Mouse (Mus musculus) stomach, postnatal 0 days (tissue): ENCODE measurements around the gene Mylk. TPM values are rescaled to one million over a fixed set of nuclear protein-coding genes. Genes with fewer than 3 reads are reported as not detected.

Experiments
- ATAC-seq: fragments of 200-750 bp; cut with Nextera tagmentation; 2 replicates; pipeline ENCODE4 v1.8.0; 2017; ENCODE audit not compliant: low FRiP score, low TSS enrichment
- DNase-seq: peaks from one replicate; pipeline ENCODE4 v3.0.0-alpha.2; 2016; ENCODE audit warnings: low spot score
- H3K27ac ChIP-seq: fragments of 300-500 bp; sonication (generic); replicated peaks from 2 replicates; pipeline ENCODE4 v1.5.1; 2014; ENCODE audit warnings: mild to moderate bottlenecking, control low read depth
- H3K27me3 ChIP-seq: fragments of 300-500 bp; sonication (generic); 2 replicates; pipeline ENCODE4 v1.6.1; 2014; ENCODE audit warnings: low read length; ENCODE audit not compliant: control insufficient read depth, insufficient read depth
- H3K36me3 ChIP-seq: fragments of 300-500 bp; sonication (generic); 2 replicates; pipeline ENCODE4 v1.6.1; 2014; ENCODE audit warnings: low read length, mixed read lengths; ENCODE audit not compliant: control insufficient read depth, insufficient read depth
- H3K4me1 ChIP-seq: fragments of 300-500 bp; sonication (generic); replicated peaks from 2 replicates; pipeline ENCODE4 v1.6.1; 2014; ENCODE audit warnings: antibody characterized with exemption; ENCODE audit not compliant: control insufficient read depth, insufficient read depth
- H3K4me2 ChIP-seq: fragments of 300-500 bp; sonication (generic); replicated peaks from 2 replicates; pipeline ENCODE4 v1.6.1; 2014; ENCODE audit warnings: low read depth, mild to moderate bottlenecking, control low read depth, moderate library complexity
- H3K4me3 ChIP-seq: fragments of 300-500 bp; sonication (generic); 2 replicates; pipeline ENCODE4 v1.5.1; 2014; ENCODE audit warnings: low read depth, low read length, control low read depth
- H3K9ac ChIP-seq: fragments of 300-500 bp; sonication (generic); 2 replicates; pipeline ENCODE4 v1.6.1; 2014; ENCODE audit warnings: mild to moderate bottlenecking, low read length, control low read depth, mixed read lengths
- H3K9me3 ChIP-seq: fragments of 300-500 bp; sonication (generic); 2 replicates; pipeline ENCODE4 v1.6.1; 2016; ENCODE audit warnings: low read length; ENCODE audit not compliant: control insufficient read depth
- CTCF ChIP-seq: IDR thresholded peaks from 2 replicates; pipeline ENCODE4 v1.5.1; 2016; ENCODE audit warnings: antibody characterized with exemption, low read depth, mild to moderate bottlenecking, moderate library complexity
- EP300 ChIP-seq: optimal IDR thresholded peaks from 2 replicates; pipeline ENCODE3; 2016; ENCODE audit warnings: antibody characterized with exemption
- WGBS: fragments of 180-500 bp; shearing (Covaris S2); extraction: QIAGEN DNeasy Blood & Tissue Kit; methylation state at CpG from one replicate; pipeline ENCODE4 v1.1.7; 2014; 5-methylcytosine and 5-hydroxymethylcytosine counted together
- polyA plus RNA-seq: library from polyadenylated mRNA; unstranded; fragments of >200 nt; fragmentation: Nextera tagmentation; extraction: Ambion mirVana; gene quantifications from 2 replicates; pipeline ENCODE4 v1.2.1, GENCODE M21; 2015

The Mylk gene
- polyA plus RNA-seq, 1 experiment from 2014 or later: 480 TPM

GRCm38 (mm10) chr16:34958667-34959066 is 213.7 kb downstream of the Mylk start:
- H3K4me3 ChIP-seq: no peak overlapping the region
- peak; percentile 66; the same call in 1 of the 2 replicates for ATAC-seq
- H3K4me2 ChIP-seq: no peak overlapping the region
- no peaks in the 10 kb centered on the region for H3K27me3 ChIP-seq
- no peak for TF ChIP-seq CTCF
- no peak for TF ChIP-seq EP300
- WGBS: 10% methylated on average over 9 of the region's 9 CpGs
- DNase-seq: peak; percentile 63
- H3K4me1 ChIP-seq: 0 out of 2 replicates have a peak, but pooled peaks cover 2% of the 10 kb centered on the region
- peak overlapping the region; percentile 38; the same call in 1 of the 2 replicates for H3K9ac ChIP-seq
- peak overlapping the region; percentile 90 for H3K27ac ChIP-seq
- no peaks in the 10 kb centered on the region for H3K9me3 ChIP-seq
- H3K36me3 ChIP-seq: peaks cover 7% of the 10 kb centered on the region; the same call in 1 of the 2 replicates

- DNase-seq (no peak), ATAC-seq (no peak)
- H3K27me3 ChIP-seq: no peaks in the 10 kb centered on the region
- peak overlapping the region; percentile 90 for H3K27ac ChIP-seq
- no peak for TF ChIP-seq CTCF
- TF ChIP-seq EP300: no peak
- 0 out of 2 replicates have a peak overlapping the region, but pooled peaks have one; percentile 19 for H3K9ac ChIP-seq
- no peak overlapping the region for H3K4me2 ChIP-seq
- no peaks in the 10 kb centered on the region for H3K9me3 ChIP-seq
- no peak overlapping the region for H3K4me3 ChIP-seq
- H3K36me3 ChIP-seq: peaks cover 6% of the 10 kb centered on the region; the same call in 1 of the 2 replicates
- WGBS: 71% methylated on average over 5 of the region's 5 CpGs
- 0 out of 2 replicates have a peak, but pooled peaks cover 2% of the 10 kb centered on the region for H3K4me1 ChIP-seq
These were observed 214.3 kb downstream of the Mylk start for GRCm38 (mm10) chr16:34959261-34959660.

GRCm38 (mm10) chr16:34960243-34960642 is 215.2 kb downstream of the Mylk start:
- Histone ChIP-seq H3K9me3 (no peaks in the 10 kb centered on the region), H3K4me2 (no peak overlapping the region), H3K27me3 (no peaks in the 10 kb centered on the region), H3K4me3 (no peak overlapping the region), H3K9ac (no peak overlapping the region), H3K4me1 (0 out of 2 replicates have a peak, but pooled peaks cover 2% of the 10 kb centered on the region), H3K36me3 (peaks cover 9% of the 10 kb centered on the region; the same call in 1 of the 2 replicates), H3K27ac (peak overlapping the region; percentile 90)
- DNase-seq (no peak), ATAC-seq (no peak; the same call in 1 of the 2 replicates)
- TF ChIP-seq EP300 (no peak), CTCF (no peak)
- WGBS: 49% methylated on average over 5 of the region's 5 CpGs

GRCm38 (mm10) chr16:34960866-34961582 is 216.0 kb downstream of the Mylk start:
- H3K4me2 ChIP-seq: no peak overlapping the region
- H3K9me3 ChIP-seq: no peaks in the 10 kb centered on the region
- peak overlapping the region; percentile 90 for H3K27ac ChIP-seq
- TF ChIP-seq EP300 (no peak), CTCF (no peak)
- WGBS: 39% methylated on average over 9 of the region's 9 CpGs
- DNase-seq (no peak), ATAC-seq (peak; percentile 31)
- H3K4me3 ChIP-seq: no peak overlapping the region
- H3K4me1 ChIP-seq: 0 out of 2 replicates have a peak, but pooled peaks cover 2% of the 10 kb centered on the region
- no peaks in the 10 kb centered on the region for H3K27me3 ChIP-seq
- peaks cover 9% of the 10 kb centered on the region; the same call in 1 of the 2 replicates for H3K36me3 ChIP-seq
- H3K9ac ChIP-seq: no peak overlapping the region

GRCm38 (mm10) chr16:34962322-34962721 is 217.3 kb downstream of the Mylk start:
- no peak for ATAC-seq
- peaks cover 7% of the 10 kb centered on the region; the same call in 1 of the 2 replicates for H3K36me3 ChIP-seq
- H3K27ac ChIP-seq: peak overlapping the region; percentile 61; the same call in 1 of the 2 replicates
- no peaks in the 10 kb centered on the region for H3K27me3 ChIP-seq
- H3K9me3 ChIP-seq: no peaks in the 10 kb centered on the region
- 0 out of 2 replicates have a peak, but pooled peaks cover 2% of the 10 kb centered on the region for H3K4me1 ChIP-seq
- no peak overlapping the region for H3K4me2 ChIP-seq
- H3K9ac ChIP-seq: no peak overlapping the region
- 47% methylated on average over 4 of the region's 4 CpGs for whole genome bisulfite sequencing
- TF ChIP-seq CTCF (no peak), EP300 (peak; percentile 15)
- H3K4me3 ChIP-seq: no peak overlapping the region
- no peak for DNase-seq

GRCm38 (mm10) chr16:34963008-34963407 is 218.0 kb downstream of the Mylk start:
- no peak overlapping the region for H3K4me2 ChIP-seq
- H3K27ac ChIP-seq: peak overlapping the region; percentile 31; the same call in 1 of the 2 replicates
- H3K36me3 ChIP-seq: peaks cover 4% of the 10 kb centered on the region; the same call in 1 of the 2 replicates
- DNase-seq (no peak), ATAC-seq (no peak)
- 0 out of 2 replicates have a peak, but pooled peaks cover 2% of the 10 kb centered on the region for H3K4me1 ChIP-seq
- no peak overlapping the region for H3K9ac ChIP-seq
- no peaks in the 10 kb centered on the region for H3K27me3 ChIP-seq
- H3K9me3 ChIP-seq: no peaks in the 10 kb centered on the region
- 47% methylated on average over 4 of the region's 4 CpGs for WGBS
- TF ChIP-seq EP300 (no peak), CTCF (no peak)
- no peak overlapping the region for H3K4me3 ChIP-seq
